Mouse (Mus musculus) forebrain, postnatal 0 days (tissue): ENCODE data around the gene Dcbld1. TPM values are rescaled to one million over a fixed set of nuclear protein-coding genes. Genes with fewer than 3 reads are reported as not detected.
"Not testable (repeated sequence)": the region's sequence is repeated elsewhere in the genome, so short reads cannot be mapped to it uniquely, and the experiment has no call there.

Experiments used
- ATAC-seq: fragments of 200-750 bp; cut with Nextera tagmentation; 2 replicates; pipeline ENCODE4 v1.8.0; 2017; ENCODE audit warnings: mild to moderate bottlenecking, moderate library complexity
- DNase-seq: peaks from one replicate; pipeline ENCODE4 v3.0.0-alpha.2; 2015
- H3K27ac ChIP-seq: fragments of 300-500 bp; sonication (generic); 2 replicates; pipeline ENCODE4 v1.5.1; 2014; ENCODE audit warnings: low read depth, mild to moderate bottlenecking, antibody characterized with exemption, low read length, moderate library complexity, mixed read lengths
- H3K27me3 ChIP-seq: fragments of 300-500 bp; sonication (generic); 2 replicates; pipeline ENCODE4 v1.6.1; 2014; ENCODE audit warnings: mild to moderate bottlenecking, low read length, mixed read lengths; ENCODE audit not compliant: insufficient read depth
- H3K36me3 ChIP-seq: fragments of 300-500 bp; sonication (generic); 2 replicates; pipeline ENCODE4 v1.6.1; 2014; ENCODE audit warnings: mild to moderate bottlenecking, moderate library complexity; ENCODE audit not compliant: insufficient read depth
- H3K4me1 ChIP-seq: fragments of 300-500 bp; sonication (generic); 2 replicates; pipeline ENCODE4 v1.6.1; 2014; ENCODE audit warnings: antibody characterized with exemption; ENCODE audit not compliant: insufficient read depth
- H3K4me2 ChIP-seq: fragments of 300-500 bp; sonication (generic); 2 replicates; pipeline ENCODE4 v1.6.1; 2014; ENCODE audit warnings: low read depth, mild to moderate bottlenecking, moderate library complexity
- H3K4me3 ChIP-seq: fragments of 300-500 bp; sonication (generic); 2 replicates; pipeline ENCODE4 v1.5.1; 2014; ENCODE audit warnings: low read depth, low read length, mixed read lengths
- H3K9ac ChIP-seq: fragments of 300-500 bp; sonication (generic); 2 replicates; pipeline ENCODE4 v1.6.1; 2014; ENCODE audit warnings: mild to moderate bottlenecking
- H3K9me3 ChIP-seq: fragments of 300-500 bp; sonication (generic); 2 replicates; pipeline ENCODE4 v1.6.1; 2016; ENCODE audit warnings: low read length
- CTCF ChIP-seq: sonication (generic); IDR thresholded peaks from 2 replicates; pipeline ENCODE4 v1.5.1; 2016; ENCODE audit warnings: antibody characterized with exemption, control low read depth, low read depth
- WGBS: fragments of 180-500 bp; shearing (Covaris S2); extraction: QIAGEN DNeasy Blood & Tissue Kit; methylation state at CpG from one replicate; pipeline ENCODE4 v1.1.7; 2014; 5-methylcytosine and 5-hydroxymethylcytosine counted together
- polyA plus RNA-seq: library from polyadenylated mRNA; unstranded; fragments of >200 nt; fragmentation: Nextera tagmentation; extraction: Ambion mirVana; gene quantifications from 2 replicates; pipeline ENCODE4 v1.2.1, GENCODE M21; 2015
- total RNA-seq: library from RNA; depleted of rRNA; stranded (reverse); fragments of >200 nt; gene quantifications from 2 replicates; pipeline ENCODE4 v1.2.3, GENCODE M21; 2014

Gene Dcbld1
- total and polyA plus RNA-seq, 2 experiments from 2014 or later = 11.3 to 19.1 TPM

DNA sequence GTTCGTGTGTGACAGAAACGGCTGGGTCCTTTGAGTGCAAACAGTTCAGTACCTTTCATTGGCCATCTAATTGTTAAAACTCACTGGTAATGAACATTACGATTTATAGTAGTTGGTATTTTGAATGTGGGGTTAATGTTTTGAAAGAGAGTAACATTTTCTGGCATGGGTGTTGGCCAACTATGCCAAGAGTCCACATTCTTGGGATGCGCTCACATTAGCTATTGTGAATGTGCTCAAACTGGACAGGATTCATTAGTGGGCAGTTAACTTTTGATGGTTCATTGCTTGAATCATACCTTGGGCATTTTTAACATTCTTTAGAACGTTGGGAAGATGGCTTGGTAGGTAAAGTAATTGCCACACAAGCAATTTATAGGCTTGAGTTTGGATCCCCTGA, 30.7 kb downstream of the Dcbld1 start:
- ATAC-seq = no peak
- Histone ChIP-seq H3K9ac (no peak overlapping the region), H3K4me1 (no peaks in the 10 kb centered on the region), H3K9me3 (no peaks in the 10 kb centered on the region), H3K4me2 (no peak overlapping the region), H3K27ac (no peak overlapping the region), H3K27me3 (no peaks in the 10 kb centered on the region), H3K36me3 (0 out of 2 replicates have a peak, but pooled peaks cover 3% of the 10 kb centered on the region), H3K4me3 (no peak overlapping the region)
- TF ChIP-seq CTCF = no peak
- DNase-seq = no peak
- 91% methylated on average over 5 of the region's 5 CpGs for WGBS

DNA sequence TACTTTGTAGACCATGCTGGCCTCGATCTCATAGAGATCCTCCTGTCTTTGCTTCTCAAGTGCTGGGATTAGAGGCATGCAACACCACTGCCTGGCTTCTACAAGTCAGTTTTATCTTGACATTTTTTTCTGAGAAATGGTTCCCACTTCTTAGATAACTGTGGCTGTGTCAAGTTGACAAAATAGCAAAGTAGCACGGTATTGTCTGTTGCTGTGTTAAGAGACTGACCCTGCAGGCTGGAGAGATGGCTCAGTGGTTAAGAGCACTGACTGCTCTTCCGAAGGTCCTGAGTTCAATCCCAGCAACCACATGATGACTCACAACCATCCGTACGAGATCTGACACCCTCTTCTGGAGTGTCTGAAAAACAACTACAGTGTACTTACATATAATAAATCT, 35.5 kb downstream of the Dcbld1 start:
- Histone ChIP-seq H3K4me1 (no peaks in the 10 kb centered on the region), H3K4me2 (no peak overlapping the region), H3K4me3 (no peak overlapping the region), H3K9me3 (no peaks in the 10 kb centered on the region), H3K27me3 (no peaks in the 10 kb centered on the region), H3K9ac (no peak overlapping the region), H3K36me3 (0 out of 2 replicates have a peak, but pooled peaks cover 3% of the 10 kb centered on the region), H3K27ac (no peak overlapping the region)
- ATAC-seq (no peak), DNase-seq (no peak)
- TF ChIP-seq CTCF = no peak
- WGBS = 96% methylated on average over 5 of the region's 5 CpGs

DNA sequence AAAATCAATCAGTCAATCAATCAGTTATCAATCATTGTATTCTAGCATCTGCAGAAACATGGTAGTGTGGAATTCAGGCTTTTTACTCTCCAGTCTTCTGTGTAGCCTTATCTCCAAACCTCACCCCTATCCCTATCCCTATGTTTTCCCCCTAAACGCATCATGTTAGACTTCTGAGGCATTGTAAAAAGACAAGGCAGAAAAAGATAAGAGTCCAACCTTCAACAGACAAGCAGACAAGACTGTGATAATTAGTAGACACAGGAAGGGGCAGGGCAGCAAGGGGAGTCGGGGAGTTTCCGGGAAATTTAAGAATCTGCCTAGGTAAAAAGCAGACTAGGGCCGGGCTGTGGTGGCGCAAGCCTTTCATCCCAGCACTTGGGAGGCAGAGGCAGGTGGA, 38.0 kb downstream of the Dcbld1 start:
- no peak for TF ChIP-seq CTCF
- no peak overlapping the region for H3K4me2 ChIP-seq
- no peaks in the 10 kb centered on the region for H3K9me3 ChIP-seq
- no peak overlapping the region for H3K9ac ChIP-seq
- no peak for DNase-seq
- no peak overlapping the region for H3K27ac ChIP-seq
- no peaks in the 10 kb centered on the region for H3K36me3 ChIP-seq
- H3K27me3 ChIP-seq = no peaks in the 10 kb centered on the region
- no peak overlapping the region for H3K4me3 ChIP-seq
- no peaks in the 10 kb centered on the region for H3K4me1 ChIP-seq
- no peak for ATAC-seq
- WGBS = 91% methylated on average over 5 of the region's 5 CpGs

DNA sequence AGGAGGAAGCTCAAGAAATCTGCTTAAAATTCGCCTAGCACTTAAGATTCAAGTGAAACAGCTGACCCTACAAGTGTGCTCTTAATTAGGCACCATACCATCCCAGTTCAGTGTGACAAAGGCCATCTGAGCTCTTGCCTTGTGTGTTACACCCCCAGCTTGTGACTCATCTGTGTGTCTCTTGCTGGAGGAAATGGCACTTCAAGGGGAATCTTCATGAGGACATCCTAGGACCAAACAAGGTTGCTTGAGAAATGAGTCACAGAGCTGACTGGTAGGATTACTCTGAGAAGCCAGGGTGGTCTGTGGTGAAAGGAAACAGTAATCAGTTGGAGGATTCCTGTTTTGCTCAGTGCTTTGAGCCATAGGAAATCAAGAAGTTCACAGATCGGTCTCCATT, 39.6 kb downstream of the Dcbld1 start:
- Histone ChIP-seq H3K27ac (no peak overlapping the region), H3K4me2 (no peak overlapping the region), H3K36me3 (no peaks in the 10 kb centered on the region), H3K27me3 (no peaks in the 10 kb centered on the region), H3K9ac (no peak overlapping the region), H3K9me3 (no peaks in the 10 kb centered on the region), H3K4me3 (no peak overlapping the region), H3K4me1 (no peaks in the 10 kb centered on the region)
- no peak for DNase-seq
- no peak for ATAC-seq
- 71% methylated on average over 2 of the region's 2 CpGs for WGBS
- no peak for TF ChIP-seq CTCF

DNA sequence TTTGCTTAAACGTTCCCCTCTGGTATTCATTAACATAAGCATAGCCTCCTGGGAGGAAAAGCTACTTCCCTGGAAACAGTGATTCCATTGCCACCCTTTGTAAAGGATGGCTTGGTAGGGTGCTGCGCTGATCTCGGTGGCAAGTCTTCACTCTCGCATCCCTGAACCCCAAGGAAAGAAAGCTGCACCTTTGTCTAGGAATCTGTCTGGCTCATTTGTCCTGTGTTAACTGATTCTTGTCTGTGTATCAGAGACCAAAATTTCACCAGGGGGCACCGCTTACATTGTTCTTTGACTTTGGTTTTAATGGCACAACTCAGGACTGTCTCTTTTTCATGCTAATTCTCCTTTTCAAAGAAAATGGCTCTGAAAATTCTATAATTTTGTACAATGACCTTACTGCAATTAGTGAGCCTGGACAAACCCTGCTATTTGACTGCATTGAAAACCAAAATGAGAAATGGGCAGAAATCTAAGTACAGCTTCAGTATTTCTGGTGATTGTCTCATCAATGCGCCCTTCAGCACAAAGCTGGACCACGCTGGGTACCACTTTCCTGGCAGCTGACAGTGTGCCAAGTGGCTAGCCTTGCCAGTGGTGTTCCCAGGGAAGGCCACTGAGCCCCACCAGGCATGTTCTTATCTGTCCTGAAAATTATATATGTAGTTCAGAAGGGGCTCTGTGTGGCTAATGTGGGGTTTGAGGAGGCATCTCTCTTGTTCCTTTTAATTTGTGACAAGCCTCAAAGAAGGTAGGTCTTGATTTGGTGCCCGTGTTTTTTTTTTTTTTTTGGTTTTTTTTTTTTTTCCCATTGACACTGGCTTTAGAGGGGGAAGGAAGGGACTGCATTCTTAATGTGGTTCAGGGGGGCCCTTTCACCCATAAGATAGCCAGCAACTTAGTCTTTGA, 40.8 kb downstream of the Dcbld1 start:
- Histone ChIP-seq H3K36me3 (no peaks in the 10 kb centered on the region), H3K9ac (no peak overlapping the region), H3K4me1 (no peaks in the 10 kb centered on the region), H3K4me2 (peak overlapping the region; percentile 13; the same call in 1 of the 2 replicates), H3K9me3 (no peaks in the 10 kb centered on the region), H3K27ac (0 out of 2 replicates have a peak overlapping the region, but pooled peaks have one; percentile 35), H3K27me3 (no peaks in the 10 kb centered on the region), H3K4me3 (no peak overlapping the region)
- ATAC-seq = peak; percentile 79
- peak; percentile 58 for DNase-seq
- WGBS = 11% methylated on average over 8 of the region's 8 CpGs
- TF ChIP-seq CTCF = no peak

DNA sequence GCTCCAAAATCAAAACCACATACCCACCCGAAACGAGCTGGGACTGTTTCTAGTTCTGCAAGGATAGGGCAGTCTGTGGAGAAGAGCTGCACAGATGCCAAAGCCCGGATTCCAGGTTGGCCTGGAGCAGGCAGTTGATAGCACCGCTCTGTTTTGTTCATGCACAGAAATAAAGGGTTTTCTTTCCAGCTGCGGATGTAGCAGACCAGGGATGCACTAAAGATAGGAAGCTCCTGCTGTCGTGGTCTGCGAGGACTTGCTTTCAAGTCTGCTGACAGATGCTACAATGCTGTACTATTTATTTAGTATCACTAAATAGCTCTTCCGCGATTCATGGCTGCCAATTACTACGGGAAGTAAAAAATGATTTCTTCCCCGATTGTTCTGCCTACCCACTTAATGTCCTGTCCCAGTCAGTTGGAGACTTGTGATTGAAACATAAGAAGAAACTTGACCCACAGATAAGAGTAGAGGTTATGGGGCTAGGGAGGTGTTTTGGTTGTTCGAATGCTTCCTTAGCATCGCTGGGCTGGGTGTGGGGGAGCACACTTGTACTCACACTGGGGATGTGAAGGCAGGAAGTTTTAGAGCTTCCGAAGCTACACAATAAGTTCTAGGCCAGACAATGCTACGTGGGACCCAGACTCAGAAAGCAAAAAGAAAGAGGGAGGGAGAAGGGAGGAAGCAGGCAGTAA, 41.6 kb downstream of the Dcbld1 start:
- no peaks in the 10 kb centered on the region for H3K27me3 ChIP-seq
- peak overlapping the region; percentile 13; the same call in 1 of the 2 replicates for H3K4me2 ChIP-seq
- 20% methylated on average over 15 of the region's 15 CpGs for WGBS
- H3K9me3 ChIP-seq = no peaks in the 10 kb centered on the region
- DNase-seq (peak; percentile 34), ATAC-seq (peak; percentile 48; the same call in 1 of the 2 replicates)
- H3K4me1 ChIP-seq = no peaks in the 10 kb centered on the region
- H3K9ac ChIP-seq = no peak overlapping the region
- no peaks in the 10 kb centered on the region for H3K36me3 ChIP-seq
- 0 out of 2 replicates have a peak overlapping the region, but pooled peaks have one; percentile 35 for H3K27ac ChIP-seq
- H3K4me3 ChIP-seq = no peak overlapping the region
- TF ChIP-seq CTCF = no peak

DNA sequence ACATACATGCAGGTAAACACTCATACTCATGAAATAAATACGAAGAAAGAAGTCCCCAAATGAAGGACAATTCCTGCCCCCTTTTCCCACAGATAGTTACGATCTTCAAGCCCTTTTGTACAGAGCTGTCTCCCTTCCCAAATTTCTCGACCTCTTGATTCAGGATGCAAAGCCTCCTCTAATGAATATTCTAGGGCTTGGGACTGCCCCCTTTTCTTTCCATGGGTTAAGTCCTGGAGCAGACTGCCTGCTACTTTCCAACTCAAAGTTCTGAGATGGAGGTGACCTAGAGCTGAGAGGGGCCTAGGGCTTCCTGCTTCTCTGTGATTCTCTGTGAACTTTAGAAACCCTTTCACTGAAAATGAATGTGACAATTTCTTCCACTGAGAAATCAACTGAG, 43.2 kb downstream of the Dcbld1 start:
- DNase-seq (no peak), ATAC-seq (no peak)
- H3K36me3 ChIP-seq = no peaks in the 10 kb centered on the region
- no peaks in the 10 kb centered on the region for H3K4me1 ChIP-seq
- H3K4me3 ChIP-seq = no peak overlapping the region
- H3K27ac ChIP-seq = no peak overlapping the region
- no peak overlapping the region for H3K9ac ChIP-seq
- H3K9me3 ChIP-seq = no peaks in the 10 kb centered on the region
- no peak for TF ChIP-seq CTCF
- no peaks in the 10 kb centered on the region for H3K27me3 ChIP-seq
- no peak overlapping the region for H3K4me2 ChIP-seq
- 84% methylated on average over 3 of the region's 3 CpGs for WGBS

DNA sequence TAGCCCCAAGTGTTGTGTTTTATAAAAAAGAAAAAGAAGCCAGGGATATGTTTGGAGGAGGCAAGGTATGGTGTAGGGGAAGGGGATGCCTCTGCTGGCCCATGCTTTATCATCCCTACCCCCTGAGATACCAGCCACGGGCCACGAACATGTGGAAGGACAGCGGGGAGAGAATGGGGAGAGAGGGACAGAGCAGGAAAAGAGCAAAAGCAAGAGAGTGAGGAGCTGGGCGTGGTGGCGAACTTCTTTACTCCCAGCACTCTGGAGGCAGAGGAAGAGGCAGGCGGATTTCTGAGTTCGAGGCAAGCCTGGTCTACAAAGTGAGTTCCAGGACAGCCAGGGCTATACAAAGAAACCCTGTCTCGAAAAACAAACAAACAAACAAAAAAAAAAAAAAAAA, 44.1 kb downstream of the Dcbld1 start:
- H3K9me3 ChIP-seq, H3K27ac ChIP-seq, DNase-seq, H3K27me3 ChIP-seq, H3K4me3 ChIP-seq, ATAC-seq, H3K4me1 ChIP-seq, H3K36me3 ChIP-seq, H3K9ac ChIP-seq, H3K4me2 ChIP-seq: not testable (repeated sequence)
- WGBS = 92% methylated on average over 8 of the region's 8 CpGs
